Comparison of ENCODE assay signal across 17 mouse cellular contexts in genomic region chr2:157500364-157500763, GRCm38 (mm10). TPM values are rescaled to one million over a fixed set of nuclear protein-coding genes. Genes with fewer than 3 reads are reported as not detected.
DNase-seq lines count a peak whose midpoint lies in the region; ATAC-seq lines count a peak whose summit lies in the region.
"Had no signal": no experiment of that assay in that cellular context is flagged by ENCODE, and none has a peak within 500 bp of the region (broad histone marks: within the 10 kb centered on the region; RNA-seq: fewer than 3 reads in every experiment).

No protein-coding gene starts in this region.

- no peak for ATAC-seq in forebrain, embryonic 16.5 days
- ATAC-seq in granulocyte monocyte progenitor cell, adult 5-6 weeks (replicated peaks; ENCODE audit: poor library complexity, severe bottlenecking) = peak; percentile 88
- peak; percentile 72; the same call in 1 of the 2 replicates for ATAC-seq in monocyte, adult 5-6 weeks (replicated peaks; ENCODE audit: insufficient number of reproducible peaks, low FRiP score, low TSS enrichment, poor library complexity, severe bottlenecking)
- ATAC-seq: forebrain, embryonic 14.5 days had no signal

- H3K4me3 ChIP-seq in forebrain, embryonic 10.5 days = no peak overlapping the region
- H3K4me3 ChIP-seq in forebrain, embryonic 16.5 days (replicated peaks; ENCODE audit: low read length) = no peak overlapping the region
- no peak overlapping the region for H3K4me3 ChIP-seq in midbrain, embryonic 10.5 days
- H3K4me3 ChIP-seq: liver, embryonic 15.5 days had no signal

- H3K4me1 ChIP-seq in forebrain, embryonic 10.5 days = peaks cover 55% of the 10 kb centered on the region
- H3K4me1 ChIP-seq in forebrain, embryonic 16.5 days (replicated peaks; ENCODE audit: control insufficient read depth, insufficient read depth, low read length) = peaks cover 16% of the 10 kb centered on the region
- peaks cover 24% of the 10 kb centered on the region for H3K4me1 ChIP-seq in midbrain, embryonic 10.5 days
- H3K4me1 ChIP-seq: liver, embryonic 15.5 days had no signal

- H3K36me3 ChIP-seq in forebrain, embryonic 10.5 days (replicated peaks) = no peaks in the 10 kb centered on the region
- H3K36me3 ChIP-seq in forebrain, embryonic 16.5 days (ENCODE audit: control insufficient read depth, insufficient read depth) = no peaks in the 10 kb centered on the region
- H3K36me3 ChIP-seq in midbrain, embryonic 10.5 days = no peaks in the 10 kb centered on the region
- H3K36me3 ChIP-seq: G1E; liver, embryonic 15.5 days had no signal

- H3K4me2 ChIP-seq in forebrain, embryonic 16.5 days (ENCODE audit: low read length) = no peak overlapping the region
- H3K4me2 ChIP-seq: liver, embryonic 15.5 days had no signal

- 88% methylated on average over 2 of the region's 2 CpGs for WGBS in forebrain, embryonic 10.5 days
- WGBS in forebrain, embryonic 16.5 days = 91% methylated on average over 2 of the region's 2 CpGs
- 85% methylated on average over 2 of the region's 2 CpGs for WGBS in midbrain, embryonic 10.5 days

- 0 out of 2 replicates have a peak overlapping the region, but pooled peaks have one; percentile 6 for H3K27ac ChIP-seq in forebrain, embryonic 10.5 days
- H3K27ac ChIP-seq in forebrain, embryonic 16.5 days (ENCODE audit: low read length) = no peak overlapping the region
- H3K27ac ChIP-seq in midbrain, embryonic 10.5 days (replicated peaks) = no peak overlapping the region
- H3K27ac ChIP-seq: liver, embryonic 15.5 days had no signal

- peaks cover 14% of the 10 kb centered on the region; the same call in 1 of the 2 replicates for H3K27me3 ChIP-seq in forebrain, embryonic 10.5 days (ENCODE audit: poor library complexity, severe bottlenecking)
- no peaks in the 10 kb centered on the region for H3K27me3 ChIP-seq in forebrain, embryonic 16.5 days (replicated peaks; ENCODE audit: control insufficient read depth, insufficient read depth, low read length)
- H3K27me3 ChIP-seq in midbrain, embryonic 10.5 days (ENCODE audit: low read depth, poor library complexity, severe bottlenecking) = peaks cover 55% of the 10 kb centered on the region
- H3K27me3 ChIP-seq: liver, embryonic 15.5 days had no signal

- H3K9me3 ChIP-seq in forebrain, embryonic 10.5 days = no peaks in the 10 kb centered on the region
- H3K9me3 ChIP-seq in forebrain, embryonic 16.5 days (ENCODE audit: control insufficient read depth, low read length) = no peaks in the 10 kb centered on the region
- no peaks in the 10 kb centered on the region for H3K9me3 ChIP-seq in midbrain, embryonic 10.5 days (replicated peaks)
- H3K9me3 ChIP-seq: G1E; liver, embryonic 15.5 days had no signal

- H3K9ac ChIP-seq in forebrain, embryonic 16.5 days (replicated peaks; ENCODE audit: low read depth, low read length) = no peak overlapping the region
- H3K9ac ChIP-seq: liver, embryonic 15.5 days had no signal

- DNase-seq in forebrain, embryonic 10.5 days (ENCODE audit: extremely low spot score, low spot score) = no peak
- DNase-seq in B cell, adult 2 months = peak; percentile 9 to 26
- DNase-seq in urinary bladder, adult 18-20 months (ENCODE audit: low spot score in 2 of 2) = no peak
- DNase-seq in midbrain, embryonic 10.5 days (ENCODE audit: low spot score) = no peak
- no peak for DNase-seq in T-cell, adult 2 months (ENCODE audit: low spot score)
- DNase-seq: cerebellum, adult 9-10 months; embryo, embryonic 11 days; kidney, adult 2 months; kidney, postnatal 4 days; spleen, adult 18-20 months; thymus, postnatal 4 days had no signal

RNA-seq across cellular contexts. Expression of gene Nnat, which starts 59.5 kb away (rescaled TPM):
- polyA plus RNA-seq in forebrain, embryonic 10.5 days (2016; fragmentation: Nextera tagmentation; extraction: Ambion mirVana) = 1,904 and 2,173 TPM in 2 replicates
- polyA plus RNA-seq in forebrain, embryonic 16.5 days (2015; fragmentation: Nextera tagmentation; extraction: Ambion mirVana) = 5,254 and 7,174 TPM in 2 replicates
- total RNA-seq in granulocyte monocyte progenitor cell, adult 5-6 weeks (2014; fragmentation: Nextera tagmentation) = not detected in 2 replicates
- total RNA-seq in granulocyte monocyte progenitor cell, adult 5-6 weeks (2017) = not detected in 2 replicates
- total RNA-seq in monocyte, adult 5-6 weeks (2017) = 0.85 to 2.6 TPM in 2 of 3 replicates, not detected in the other
- polyA plus RNA-seq in midbrain, embryonic 10.5 days (2016; fragmentation: Nextera tagmentation; extraction: Ambion mirVana) = 1,354 and 2,071 TPM in 2 replicates
- total RNA-seq: G1E had no signal
- polyA plus RNA-seq: G1E had no signal

Comparison
In these comparisons a context has a peak if more than half of its experiments do, and no peak if none do; other contexts are left out.
1. DNase-seq: peak in B cell, adult 2 months (2 of 2); none in forebrain, embryonic 10.5 days (single experiment), urinary bladder, adult 18-20 months (0 of 2), midbrain, embryonic 10.5 days (single experiment) and T-cell, adult 2 months (single experiment).